Mouse (Mus musculus) lung, postnatal 14 days (tissue): ENCODE measurements around the gene Ndufb10.

Experiments used
- DNase-seq: peaks from one replicate; pipeline ENCODE4 v3.0.0; 2021

The Ndufb10 gene

DNA sequence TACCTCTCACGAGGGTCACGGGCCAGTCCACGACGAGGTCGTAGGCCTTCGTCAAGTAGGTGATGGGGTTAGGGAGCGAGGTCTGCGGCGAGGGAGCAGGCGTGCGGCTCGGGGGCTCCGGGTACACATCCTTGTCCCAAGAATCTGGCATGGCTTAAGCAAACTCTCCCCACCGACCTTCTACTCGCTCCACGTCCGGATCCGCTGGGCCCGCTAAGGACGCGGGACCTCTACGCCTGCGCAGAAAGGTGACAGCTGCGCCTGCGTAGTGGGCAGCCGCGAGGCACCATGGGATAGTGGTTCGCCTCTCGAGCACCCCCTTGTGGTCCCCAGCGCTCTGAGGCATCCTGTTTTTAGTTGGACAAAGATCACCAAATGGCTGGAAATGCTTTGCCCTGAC lies at the start of gene Ndufb10:
TSS of gene Ndufb10 (minus strand) at position 295 of the 400 bp plus-strand sequence.
- peak; percentile 99 for DNase-seq

DNA sequence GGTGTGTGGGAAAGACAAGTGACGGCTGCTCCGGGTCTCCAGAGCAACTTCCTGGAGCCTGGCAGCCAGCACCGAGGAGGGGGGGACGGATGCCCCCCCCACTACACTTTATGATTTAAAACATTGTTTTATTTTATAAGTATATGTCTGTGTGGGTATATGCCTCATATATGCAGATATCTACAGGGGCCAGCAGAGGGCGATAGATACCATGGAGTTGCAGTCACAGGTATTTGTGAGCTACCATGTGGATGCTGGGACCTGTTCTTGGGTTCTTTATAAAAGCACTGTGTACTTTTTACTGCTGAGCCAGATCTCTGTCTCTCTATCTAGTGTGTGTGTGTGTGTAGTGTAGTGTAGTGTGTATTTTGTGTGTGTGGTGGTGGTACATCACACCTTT lies 49.0 kb upstream of the Ndufb10 start:
- DNase-seq: no peak

GRCm38 (mm10) chr17:24769146-24769545 lies 44.9 kb upstream of the Ndufb10 start:
- DNase-seq: no peak

- no peak for DNase-seq
Observed at GRCm38 (mm10) chr17:24766266-24766875, 42.1 kb upstream of the Ndufb10 start.

GRCm38 (mm10) chr17:24765016-24765905 lies 41.0 kb upstream of the Ndufb10 start:
- no peak for DNase-seq

GRCm38 (mm10) chr17:24761121-24761520 lies 36.8 kb upstream of the Ndufb10 start:
- DNase-seq: no peak

GRCm38 (mm10) chr17:24757394-24757793 lies 33.1 kb upstream of the Ndufb10 start:
- DNase-seq: no peak

GRCm38 (mm10) chr17:24752415-24753394 lies 28.4 kb upstream of the Ndufb10 start, which contains the start of gene Hs3st6:
Gene Hs3st6, plus strand, starts transcription at chr17:24752988.
- DNase-seq: peak; percentile 19

DNA sequence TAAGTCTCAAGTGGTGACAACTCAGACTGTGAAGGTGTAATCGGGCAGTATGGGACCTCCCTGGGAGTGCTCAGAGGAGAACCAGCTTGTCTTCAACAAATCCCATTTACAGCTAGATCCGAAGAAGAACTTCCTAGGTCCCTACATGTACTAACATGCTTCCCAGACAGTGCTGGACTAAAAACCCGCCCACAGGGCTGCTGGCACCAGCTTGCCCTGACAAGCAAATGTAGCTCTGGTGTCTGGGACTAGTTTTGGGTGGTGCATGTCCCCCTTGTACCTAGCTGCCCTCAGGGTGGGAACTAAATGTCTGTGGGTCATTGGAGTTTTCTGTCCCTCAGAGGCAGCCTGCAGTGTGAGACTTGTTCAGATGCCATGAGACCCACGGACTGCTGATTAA lies 27.2 kb upstream of the Ndufb10 start:
- no peak for DNase-seq

- no peak for DNase-seq
Observed at GRCm38 (mm10) chr17:24746986-24747385, 22.7 kb upstream of the Ndufb10 start.

DNA sequence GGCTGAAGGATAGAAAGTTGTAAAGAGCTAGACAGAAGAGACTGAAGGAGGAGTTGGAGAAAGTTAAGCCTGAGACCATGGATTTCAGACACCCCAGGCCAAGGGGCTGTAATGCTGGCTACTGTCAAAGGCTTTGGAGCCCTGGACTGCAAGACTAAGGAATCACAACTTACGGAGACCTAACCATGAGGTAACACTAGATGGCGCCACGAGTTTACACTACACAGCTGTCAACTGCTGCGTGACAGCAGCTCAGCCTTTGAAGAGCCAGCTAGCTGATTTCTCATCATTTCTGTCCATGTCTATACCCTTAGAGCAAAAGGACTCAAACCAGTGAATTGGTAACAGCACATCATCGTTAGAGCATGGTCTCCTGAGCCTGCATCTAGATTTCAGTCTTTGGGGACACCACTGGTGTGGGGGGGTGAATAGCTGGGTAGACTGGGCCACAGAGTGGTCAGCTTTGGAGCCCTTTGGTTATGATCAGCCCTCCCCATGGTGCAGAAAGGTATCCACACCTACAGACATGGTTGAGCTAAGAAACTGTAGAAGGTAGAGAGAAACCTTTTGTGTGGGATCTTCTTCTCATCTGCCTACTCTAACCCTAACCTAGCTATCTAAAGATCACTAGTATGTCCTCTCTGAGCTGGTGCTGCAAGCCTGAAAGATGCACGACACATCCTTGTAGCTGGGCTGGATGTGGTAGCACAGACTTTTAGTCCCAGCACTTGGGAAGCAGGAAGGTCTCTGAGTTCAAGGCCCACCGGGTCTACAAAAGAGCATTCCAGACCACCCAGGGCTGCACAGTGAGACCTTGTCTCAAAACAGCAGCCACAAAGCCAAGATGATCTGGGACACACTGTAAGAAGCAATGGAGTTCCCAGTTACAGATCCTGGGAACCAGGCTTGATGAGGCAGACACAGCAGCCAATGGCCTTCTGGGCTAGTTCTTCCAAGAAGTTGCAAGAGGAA lies 21.5 kb upstream of the Ndufb10 start:
- DNase-seq: peak; percentile 90

GRCm38 (mm10) chr17:24744381-24744780 lies 20.1 kb upstream of the Ndufb10 start:
- no peak for DNase-seq

DNA sequence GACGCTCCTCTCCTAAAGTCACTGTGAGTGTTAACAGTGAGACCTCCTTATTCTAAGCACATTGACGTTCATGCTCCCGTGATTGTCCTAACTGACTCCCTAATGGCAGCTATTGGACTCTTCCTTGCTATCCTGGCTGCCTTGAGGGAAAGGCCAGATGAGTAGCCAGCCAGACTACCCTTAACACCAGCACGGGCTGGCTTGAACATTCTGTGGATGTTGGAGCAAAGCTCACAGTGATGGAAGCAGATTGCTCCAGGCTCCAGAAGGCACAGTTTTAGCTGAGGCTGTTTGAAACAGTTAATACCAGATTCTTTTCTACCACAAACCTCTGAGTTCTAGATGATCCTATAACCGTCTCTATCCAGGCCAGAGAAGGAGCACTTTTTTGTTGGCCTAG lies 19.6 kb upstream of the Ndufb10 start:
- no peak for DNase-seq

DNA sequence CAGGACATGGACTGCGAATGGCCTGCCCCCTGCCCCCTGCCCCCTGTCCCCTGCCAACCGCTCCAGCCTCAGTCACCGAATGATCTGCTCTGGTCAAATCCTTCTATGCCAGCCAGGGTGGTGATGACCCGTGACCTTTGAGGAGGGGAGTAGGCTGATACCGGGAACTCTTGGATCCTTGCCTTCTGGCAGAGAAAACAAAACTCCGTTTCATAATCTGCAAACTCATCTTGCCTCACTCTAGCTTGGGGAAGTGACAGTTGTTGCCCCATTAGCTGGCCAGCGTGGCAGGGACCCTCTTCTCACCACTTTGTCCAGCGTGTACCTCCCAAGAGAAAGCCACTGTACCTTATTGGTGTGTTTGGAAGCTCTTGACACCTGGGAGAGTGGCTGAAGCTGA lies 18.0 kb upstream of the Ndufb10 start:
- no peak for DNase-seq

DNA sequence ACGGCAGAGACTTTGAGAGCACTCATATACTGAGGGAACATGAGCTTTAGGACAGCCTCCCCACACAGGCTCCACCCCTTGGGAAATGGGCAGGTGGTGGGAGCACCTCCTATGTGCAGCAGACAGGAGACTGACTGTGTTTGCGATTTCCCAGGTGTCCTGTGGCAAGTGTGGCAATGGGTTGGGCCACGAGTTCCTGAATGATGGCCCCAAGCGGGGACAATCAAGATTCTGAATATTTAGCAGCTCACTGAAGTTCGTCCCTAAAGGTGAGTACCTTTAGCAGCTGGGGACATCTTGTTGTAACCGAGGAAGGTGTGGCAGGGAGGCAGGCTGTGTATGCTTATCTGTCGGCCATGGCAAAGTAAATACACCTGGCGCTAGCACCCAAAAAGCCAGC lies 15.6 kb upstream of the Ndufb10 start:
- DNase-seq: no peak

- no peak for DNase-seq
Observed at GRCm38 (mm10) chr17:24738238-24738637, 14.0 kb upstream of the Ndufb10 start.

- no peak for DNase-seq
Observed at GRCm38 (mm10) chr17:24737135-24737810, 13.0 kb upstream of the Ndufb10 start.

- DNase-seq: peak; percentile 96
Observed at GRCm38 (mm10) chr17:24736330-24737051, 12.2 kb upstream of the Ndufb10 start, which contains the start of gene Msrb1. Gene Msrb1, plus strand, starts transcription at chr17:24736642.

DNA sequence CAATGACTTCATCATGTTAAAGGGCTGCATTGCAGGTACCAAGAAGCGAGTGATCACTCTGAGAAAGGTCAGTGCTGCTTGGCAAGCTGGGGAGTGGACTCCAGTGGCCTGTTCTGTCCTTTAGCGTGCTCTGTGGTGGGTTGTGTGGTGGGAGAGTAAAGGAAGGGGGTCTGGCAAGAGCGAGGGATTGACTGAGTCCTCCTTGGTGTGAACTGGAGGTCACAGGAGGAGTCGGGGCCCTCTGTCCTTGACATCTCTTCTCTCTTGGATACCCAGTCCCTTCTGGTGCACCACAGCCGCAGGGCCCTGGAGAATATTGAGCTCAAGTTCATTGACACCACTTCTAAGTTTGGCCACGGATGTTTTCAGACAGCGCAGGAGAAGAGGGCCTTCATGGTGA lies 11.2 kb upstream of the Ndufb10 start:
- no peak for DNase-seq

DNA sequence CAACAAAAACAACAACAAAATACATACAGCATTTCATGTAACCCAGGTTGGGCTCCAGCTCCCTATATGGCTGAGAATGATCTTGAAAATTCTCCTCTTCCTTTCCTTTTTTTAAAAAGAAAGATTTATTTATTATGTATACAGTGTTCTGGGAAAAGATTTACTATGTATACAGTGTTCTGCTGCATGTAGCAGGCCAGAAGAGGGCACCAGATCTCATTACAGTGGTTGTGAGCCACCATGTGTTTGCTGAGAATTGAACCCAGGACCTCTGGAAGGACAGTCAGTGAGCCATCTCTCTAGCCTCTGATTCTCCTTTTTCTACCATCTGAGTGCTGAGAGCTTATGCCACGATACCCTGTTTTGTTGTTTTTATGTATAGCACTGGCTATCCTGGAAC lies 10.2 kb upstream of the Ndufb10 start:
- DNase-seq: no peak
